Mouse (Mus musculus): ENCODE results near the gene Cdkal1.

DNA sequence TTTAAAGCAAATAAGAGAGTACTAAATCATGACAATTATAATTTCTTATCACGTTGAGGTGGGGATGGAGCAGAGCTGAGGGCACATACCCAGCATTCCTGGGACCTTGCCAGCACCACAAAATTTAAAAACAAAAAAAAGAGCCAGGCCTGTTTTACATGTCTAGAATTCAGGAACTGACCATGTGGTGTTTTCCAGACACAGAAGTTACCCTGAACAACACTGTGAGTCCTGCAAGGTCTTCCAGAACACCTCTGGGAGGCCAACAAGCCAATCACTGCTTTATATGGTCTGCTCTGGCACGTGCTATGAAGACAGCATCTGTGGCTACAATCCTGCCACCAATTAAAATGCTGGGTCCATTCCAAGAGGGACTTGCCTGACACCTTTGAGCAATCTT lies 305.7 kb downstream of the Cdkal1 start:
- TF ChIP-seq CTCF (IDR thresholded peaks at IDR 0.05; ENCODE audit: extremely low read depth, insufficient read depth, low read length) (no peak), POLR2A (IDR thresholded peaks at IDR 0.05; ENCODE audit: extremely low read depth, insufficient read depth, low read length) (no peak)
